Mouse (Mus musculus) embryonic stem cell, embryonic (primary cell): ENCODE measurements around the gene Sgcg.

Experiments used
- CTCF ChIA-PET, 4 experiments: fragments of 300-600 bp in 2 of 4; fragments of 350-600 bp in 2 of 4; sonication (Branson Sonifier 250); formaldehyde crosslinking; loops; one replicate each; lab custom pipeline; 2022; ENCODE audit warnings: inconsistent platforms in 2 of 4; lab: Charles Lee
- POLR2A ChIA-PET, 4 experiments: fragments of 300-600 bp in 2 of 4; fragments of 350-600 bp in 2 of 4; sonication (Branson Sonifier 250); formaldehyde crosslinking; loops; one replicate each; lab custom pipeline; 2022; ENCODE audit warnings: antibody characterized with exemption in 4 of 4, inconsistent platforms in 1 of 4; lab: Charles Lee

The Sgcg gene

GRCm38 (mm10) chr14:61258352-61258751, at the start of gene Sgcg:
TSS of gene Sgcg (minus strand) at chr14:61258490.
- CTCF ChIA-PET: interaction anchor here in 1 of 4 experiments (1.4 kb wide), 1 partner anchor 59 kb away, joined by 6 read pairs; no protein-coding TSS in a partner anchor
- POLR2A ChIA-PET: interaction anchor here in 1 of 4 experiments (1.2 kb wide), 1 partner anchor 17 kb away, joined by 4 read pairs; no protein-coding TSS in a partner anchor

- POLR2A ChIA-PET: interaction anchor here in 1 of 4 experiments (1.2 kb wide), 1 partner anchor 178 kb away, joined by 3 read pairs; no protein-coding TSS in a partner anchor
- CTCF ChIA-PET: interaction anchor here in 3 of 4 experiments (0.6 to 1.4 kb wide), 4 partner anchors 10 to 535 kb away, joined by 4 to 6 read pairs (median 4); no protein-coding TSS in a partner anchor
Observed at GRCm38 (mm10) chr14:61303969-61304609, 45.8 kb upstream of the Sgcg start.

GRCm38 (mm10) chr14:61302428-61302827, 44.1 kb upstream of the Sgcg start:
- CTCF ChIA-PET: interaction anchor here in 1 of 4 experiments (0.6 kb wide), 1 partner anchor 1158 kb away, joined by 6 read pairs; no protein-coding TSS in a partner anchor
- POLR2A ChIA-PET: no interaction called here

- CTCF ChIA-PET: no interaction called here
- POLR2A ChIA-PET: no interaction called here
Observed at GRCm38 (mm10) chr14:61301323-61301722, 43.0 kb upstream of the Sgcg start.

GRCm38 (mm10) chr14:61299810-61300209, 41.5 kb upstream of the Sgcg start:
- POLR2A ChIA-PET: no interaction called here
- CTCF ChIA-PET: interaction anchor here in 2 of 4 experiments (0.5 to 1.8 kb wide), 3 partner anchors 17 to 189 kb away, joined by 3 to 7 read pairs (median 6); no protein-coding TSS in a partner anchor

- POLR2A ChIA-PET: interaction anchor here in 3 of 4 experiments (0.8 to 2.3 kb wide), 8 partner anchors 10 to 476 kb away, joined by 3 to 11 read pairs (median 4); partner anchors contain the start of gene Arl11 (in 1 of the 3)
Observed at GRCm38 (mm10) chr14:61294738-61295079, 36.4 kb upstream of the Sgcg start.

GRCm38 (mm10) chr14:61293884-61294737, 35.8 kb upstream of the Sgcg start:
- POLR2A ChIA-PET: interaction anchor here in 3 of 4 experiments (0.8 to 2.3 kb wide), 7 partner anchors 17 to 475 kb away, joined by 3 to 11 read pairs (median 4); partner anchors contain the start of gene Arl11 (in 1 of the 3)
- CTCF ChIA-PET: interaction anchor here (0.6 to 4.9 kb wide), 107 partner anchors 9 to 781 kb away, joined by 3 to 74 read pairs (median 4); partner anchors contain the start of genes Sacs (in 4 of the 4), Arl11 (in 2 of the 4), Ebpl (in 1 of the 4) and Mipep (in 1 of the 4)

More at GRCm38 (mm10) chr14:61294738-61295079, 36.4 kb upstream of the Sgcg start:
- CTCF ChIA-PET: interaction anchor here (0.6 to 4.9 kb wide), 97 partner anchors 10 to 781 kb away, joined by 3 to 74 read pairs (median 5); partner anchors contain the start of genes Sacs (in 4 of the 4), Arl11 (in 2 of the 4), Ebpl (in 1 of the 4) and Mipep (in 1 of the 4)

GRCm38 (mm10) chr14:61290664-61291063, 32.4 kb upstream of the Sgcg start:
- CTCF ChIA-PET: no interaction called here
- POLR2A ChIA-PET: no interaction called here

GRCm38 (mm10) chr14:61288606-61289286, 30.5 kb upstream of the Sgcg start:
- POLR2A ChIA-PET: interaction anchor here in 2 of 4 experiments (0.5 to 1.0 kb wide), 4 partner anchors 12 to 337 kb away, joined by 3 to 4 read pairs (median 3); no protein-coding TSS in a partner anchor

GRCm38 (mm10) chr14:61278676-61279300, 20.5 kb upstream of the Sgcg start:
- ChIA-PET POLR2A (no interaction called here), CTCF (no interaction called here)

More at GRCm38 (mm10) chr14:61288606-61289286, 30.5 kb upstream of the Sgcg start:
- CTCF ChIA-PET: interaction anchor here in 1 of 4 experiments (0.7 kb wide), 1 partner anchor 145 kb away, joined by 3 read pairs; no protein-coding TSS in a partner anchor

GRCm38 (mm10) chr14:61277285-61277684, 19.0 kb upstream of the Sgcg start:
- CTCF ChIA-PET: interaction anchor here in 3 of 4 experiments (0.6 to 2.2 kb wide), 13 partner anchors 9 to 536 kb away, joined by 3 to 11 read pairs (median 5); no protein-coding TSS in a partner anchor
- POLR2A ChIA-PET: interaction anchor here in 2 of 4 experiments (0.6 to 1.4 kb wide), 2 partner anchors 12 to 442 kb away, joined by 3 read pairs; no protein-coding TSS in a partner anchor

GRCm38 (mm10) chr14:61274414-61275198, 16.3 kb upstream of the Sgcg start:
- POLR2A ChIA-PET: interaction anchor here in 2 of 4 experiments (1.0 to 1.4 kb wide), 6 partner anchors 15 to 42 kb away, joined by 3 to 4 read pairs (median 3); partner anchors contain the start of gene Sgcg (in 1 of the 2)
- CTCF ChIA-PET: interaction anchor here in 3 of 4 experiments (0.5 to 2.1 kb wide), 7 partner anchors 20 to 325 kb away, joined by 3 to 16 read pairs (median 8); no protein-coding TSS in a partner anchor

- POLR2A ChIA-PET: interaction anchor here in 1 of 4 experiments (2.0 kb wide), 1 partner anchor 12 kb away, joined by 4 read pairs; no protein-coding TSS in a partner anchor
- CTCF ChIA-PET: interaction anchor here in 2 of 4 experiments (0.5 to 1.8 kb wide), 2 partner anchors 10 to 26 kb away, joined by 5 to 6 read pairs; no protein-coding TSS in a partner anchor
Observed at GRCm38 (mm10) chr14:61267908-61268475, 9.7 kb upstream of the Sgcg start.

- ChIA-PET POLR2A (interaction anchor here in 1 of 4 experiments (1.1 to 1.2 kb wide), 2 partner anchors 15 to 17 kb away, joined by 3 to 4 read pairs; no protein-coding TSS in a partner anchor), CTCF (interaction anchor here in 1 of 4 experiments (1.4 kb wide), 1 partner anchor 58 kb away, joined by 6 read pairs; no protein-coding TSS in a partner anchor)
Observed at GRCm38 (mm10) chr14:61259084-61259483, 794 bp upstream of the Sgcg start.

GRCm38 (mm10) chr14:61252596-61253388, 5.5 kb downstream of the Sgcg start:
- ChIA-PET CTCF (no interaction called here), POLR2A (interaction anchor here in 1 of 4 experiments (0.7 kb wide), 1 partner anchor 348 kb away, joined by 4 read pairs; no protein-coding TSS in a partner anchor)
